Mouse (Mus musculus) stomach, postnatal 0 days (tissue): ENCODE measurements at regions not wholly inside any gene's neighbourhood (a gene's known extent, or its start where the extent isn't known, plus 50 kb on each side); places are given as distances from the start of the nearest gene placed in this dataset.

Source experiments
- CTCF ChIP-seq: IDR thresholded peaks from 2 replicates; pipeline ENCODE4 v1.5.1; 2016; ENCODE audit warnings: antibody characterized with exemption, low read depth, mild to moderate bottlenecking, moderate library complexity
- EP300 ChIP-seq: optimal IDR thresholded peaks from 2 replicates; pipeline ENCODE3; 2016; ENCODE audit warnings: antibody characterized with exemption

DNA sequence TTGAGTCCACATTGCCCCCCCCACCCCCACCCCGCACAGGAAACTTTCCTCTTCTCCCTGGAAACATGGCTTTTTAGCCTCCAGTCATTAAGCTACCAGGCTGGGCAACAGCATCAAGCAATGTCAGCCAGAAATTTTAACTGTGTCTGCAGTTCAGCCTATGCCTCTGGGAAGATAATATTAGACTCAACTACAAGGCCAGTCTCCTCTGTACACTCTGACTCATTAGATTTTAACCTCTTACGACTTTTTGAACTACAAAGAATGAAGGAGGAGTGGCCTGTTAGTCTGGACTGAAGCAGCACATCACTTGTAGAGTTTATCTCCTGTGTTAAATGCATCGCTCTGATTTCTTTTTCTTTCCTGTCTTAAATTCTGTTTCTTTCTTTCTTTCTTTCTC is 50.3 kb upstream of the Ap1s2 start:
- TF ChIP-seq CTCF (no peak), EP300 (no peak)
